Mouse (Mus musculus): ENCODE measurements at regions not wholly inside any gene's neighbourhood (a gene's known extent, or its start where the extent isn't known, plus 50 kb on each side); places are given as distances from the start of the nearest gene placed in this dataset.

GRCm38 (mm10) chr14:105572036-105572891 is 313.9 kb downstream of the Ndfip2 start:
- Histone ChIP-seq H3K27ac (ENCODE audit: control insufficient read depth, low read depth, low read length) (no peak overlapping the region), H3K4me1 (ENCODE audit: control insufficient read depth in 1 of 2, insufficient read depth in 2 of 2, low read length in 2 of 2) (no peaks in the 10 kb centered on the region), H3K9ac (ENCODE audit: control insufficient read depth, low read depth, low read length, poor library complexity, severe bottlenecking) (no peak overlapping the region), H3K27me3 (ENCODE audit: control insufficient read depth in 1 of 2, insufficient read depth in 2 of 2, low read length in 2 of 2) (no peaks in the 10 kb centered on the region), H3K36me3 (ENCODE audit: control insufficient read depth in 1 of 2, insufficient read depth in 2 of 2, low read length in 2 of 2) (no peaks in the 10 kb centered on the region), H3K9me3 (replicated peaks; ENCODE audit: insufficient read depth, low read length) (no peaks in the 10 kb centered on the region), H3K4me3 (ENCODE audit: control insufficient read depth in 1 of 2, insufficient read depth in 1 of 2, low read depth in 2 of 2, low read length in 2 of 2) (no peak overlapping the region), H3K79me2 (ENCODE audit: control insufficient read depth, insufficient read depth, low read length, poor library complexity) (no peaks in the 10 kb centered on the region)
- TF ChIP-seq JUND (IDR thresholded peaks at IDR 0.05; ENCODE audit: low read depth, low read length) = no peak
- TF ChIP-seq MXI1 (IDR thresholded peaks at IDR 0.05; ENCODE audit: low read depth, low read length) = no peak
- TF ChIP-seq USF2 (IDR thresholded peaks at IDR 0.05; ENCODE audit: borderline replicate concordance in 1 of 2, insufficient read depth in 1 of 2, low read depth in 1 of 2, low read length in 2 of 2) = no peak
- TF ChIP-seq TCF12 (IDR thresholded peaks at IDR 0.05; ENCODE audit: low read depth, low read length) = no peak
- no peak for TF ChIP-seq GATA1 (IDR thresholded peaks at IDR 0.05; ENCODE audit: low read depth, low read length)
- TF ChIP-seq UBTF (IDR thresholded peaks at IDR 0.05; ENCODE audit: borderline replicate concordance, insufficient read depth, low read depth, low read length) = no peak
- no peak for TF ChIP-seq ETS1 (IDR thresholded peaks at IDR 0.05; ENCODE audit: low read depth, low read length)
- TF ChIP-seq EP300 (IDR thresholded peaks at IDR 0.05; ENCODE audit: low read depth in 1 of 2, low read length in 2 of 2) = no peak
- TF ChIP-seq MAX (IDR thresholded peaks at IDR 0.05; ENCODE audit: low read length) = no peak
- no peak for TF ChIP-seq TBP (IDR thresholded peaks at IDR 0.05; ENCODE audit: low read depth, low read length)
- no peak for TF ChIP-seq POLR2A (IDR thresholded peaks at IDR 0.05; ENCODE audit: control insufficient read depth in 1 of 2, insufficient read depth in 1 of 2, low read depth in 1 of 2, low read length in 2 of 2, poor library complexity in 1 of 2)
- no peak for TF ChIP-seq CTCF (IDR thresholded peaks at IDR 0.05 in 2 of 3, conservative IDR thresholded peaks at IDR 0.05 in 1 of 3; ENCODE audit: control insufficient read depth in 1 of 3, insufficient read depth in 1 of 3, low read depth in 2 of 3, low read length in 3 of 3, poor library complexity in 1 of 3, severe bottlenecking in 1 of 3)
- TF ChIP-seq ZMIZ1 (IDR thresholded peaks at IDR 0.05; ENCODE audit: low read depth, low read length) = no peak
- no peak for DNase-seq (ENCODE audit: low read depth, low spot score)

GRCm38 (mm10) chr14:105570156-105570555 is 311.8 kb downstream of the Ndfip2 start:
- H3K79me2 ChIP-seq (ENCODE audit: control insufficient read depth, insufficient read depth, low read length, poor library complexity) = no peaks in the 10 kb centered on the region
- TF ChIP-seq HCFC1 (IDR thresholded peaks at IDR 0.05; ENCODE audit: low read depth, low read length) (no peak), RAD21 (IDR thresholded peaks at IDR 0.05; ENCODE audit: low read depth, low read length) (no peak), SIN3A (IDR thresholded peaks at IDR 0.05; ENCODE audit: low read length) (no peak), POLR2A (IDR thresholded peaks at IDR 0.05; ENCODE audit: control insufficient read depth in 1 of 2, insufficient read depth in 1 of 2, low read depth in 1 of 2, low read length in 2 of 2, poor library complexity in 1 of 2) (no peak), NELFE (IDR thresholded peaks at IDR 0.05; ENCODE audit: low read depth, low read length) (no peak), MAZ (IDR thresholded peaks at IDR 0.05; ENCODE audit: low read depth, low read length) (no peak), MYB (IDR thresholded peaks at IDR 0.05; ENCODE audit: low read depth, low read length) (no peak), POLR2AphosphoS2 (IDR thresholded peaks at IDR 0.05; ENCODE audit: low read length) (no peak), RCOR1 (IDR thresholded peaks at IDR 0.05; ENCODE audit: low read depth, low read length) (no peak), TAL1 (IDR thresholded peaks at IDR 0.05; ENCODE audit: low read length) (no peak), MAX (IDR thresholded peaks at IDR 0.05; ENCODE audit: low read length) (no peak), CHD1 (IDR thresholded peaks at IDR 0.05; ENCODE audit: low read depth, low read length) (no peak), USF1 (IDR thresholded peaks at IDR 0.05; ENCODE audit: low read depth, low read length) (no peak), CTCF (IDR thresholded peaks at IDR 0.05 in 2 of 3, conservative IDR thresholded peaks at IDR 0.05 in 1 of 3; ENCODE audit: control insufficient read depth in 1 of 3, insufficient read depth in 1 of 3, low read depth in 2 of 3, low read length in 3 of 3, poor library complexity in 1 of 3, severe bottlenecking in 1 of 3) (no peak), BHLHE40 (IDR thresholded peaks at IDR 0.05; ENCODE audit: borderline replicate concordance, low read depth, low read length) (no peak), USF2 (IDR thresholded peaks at IDR 0.05; ENCODE audit: borderline replicate concordance in 1 of 2, insufficient read depth in 1 of 2, low read depth in 1 of 2, low read length in 2 of 2) (no peak), MYC (IDR thresholded peaks at IDR 0.05; ENCODE audit: low read depth, low read length) (no peak), UBTF (IDR thresholded peaks at IDR 0.05; ENCODE audit: borderline replicate concordance, insufficient read depth, low read depth, low read length) (no peak), SMC3 (IDR thresholded peaks at IDR 0.05; ENCODE audit: low read depth, low read length) (no peak), NRF1 (IDR thresholded peaks at IDR 0.05; ENCODE audit: insufficient read depth, low read depth, low read length, poor library complexity, severe bottlenecking) (no peak)
- no peaks in the 10 kb centered on the region for H3K27me3 ChIP-seq (ENCODE audit: control insufficient read depth in 1 of 2, insufficient read depth in 2 of 2, low read length in 2 of 2)
- no peaks in the 10 kb centered on the region for H3K36me3 ChIP-seq (ENCODE audit: control insufficient read depth in 1 of 2, insufficient read depth in 2 of 2, low read length in 2 of 2)
- H3K9me3 ChIP-seq (replicated peaks; ENCODE audit: insufficient read depth, low read length) = no peaks in the 10 kb centered on the region
- no peak overlapping the region for H3K27ac ChIP-seq (ENCODE audit: control insufficient read depth, low read depth, low read length)
- no peak overlapping the region for H3K9ac ChIP-seq (ENCODE audit: control insufficient read depth, low read depth, low read length, poor library complexity, severe bottlenecking)
- no peak overlapping the region for H3K4me3 ChIP-seq (ENCODE audit: control insufficient read depth in 1 of 2, insufficient read depth in 1 of 2, low read depth in 2 of 2, low read length in 2 of 2)
- no peaks in the 10 kb centered on the region for H3K4me1 ChIP-seq (ENCODE audit: control insufficient read depth in 1 of 2, insufficient read depth in 2 of 2, low read length in 2 of 2)
- DNase-seq (ENCODE audit: low read depth, low spot score) = no peak
